Comparison of ENCODE assay signal across 9 mouse cellular contexts in the genomic region with DNA sequence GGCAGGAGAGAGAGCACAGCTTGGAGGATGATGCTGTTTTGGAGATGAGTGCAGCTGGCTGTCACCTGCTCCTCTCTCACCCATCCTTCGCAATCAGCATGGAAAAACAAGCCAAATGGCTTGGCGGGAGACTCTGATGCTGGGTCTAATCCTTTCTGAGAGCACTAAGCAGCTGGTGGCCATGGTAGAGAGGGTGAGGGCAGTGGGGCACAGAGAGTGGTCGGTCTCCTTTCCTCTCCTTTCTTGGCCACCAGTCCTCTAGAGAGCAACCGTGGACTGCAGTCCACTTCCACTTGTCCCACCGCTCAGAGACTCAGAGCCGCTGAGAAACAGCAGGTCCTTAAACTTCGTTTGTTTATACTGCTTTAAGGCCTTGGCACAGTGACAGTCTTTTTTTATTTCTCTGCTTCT. TPM values are rescaled to one million over a fixed set of nuclear protein-coding genes. Genes with fewer than 3 reads are reported as not detected.
DNase-seq lines count a peak whose midpoint lies in the region; ATAC-seq lines count a peak whose summit lies in the region.
"Had no signal": no experiment of that assay in that cellular context is flagged by ENCODE, and none has a peak within 500 bp of the region (broad histone marks: within the 10 kb centered on the region; RNA-seq: fewer than 3 reads in every experiment).

No protein-coding gene starts in this region.

- WGBS in heart, embryonic 15.5 days = 13% methylated on average over 7 of the region's 7 CpGs
- 8% methylated on average over 7 of the region's 7 CpGs for WGBS in hindbrain, embryonic 13.5 days
- WGBS in midbrain, embryonic 13.5 days = 8% methylated on average over 7 of the region's 7 CpGs

- H3K27me3 ChIP-seq in heart, embryonic 15.5 days = no peaks in the 10 kb centered on the region
- no peaks in the 10 kb centered on the region for H3K27me3 ChIP-seq in hindbrain, embryonic 13.5 days
- H3K27me3 ChIP-seq in midbrain, embryonic 13.5 days = no peaks in the 10 kb centered on the region

- no peak overlapping the region for H3K27ac ChIP-seq in heart, embryonic 15.5 days
- H3K27ac ChIP-seq in hindbrain, embryonic 13.5 days = peak overlapping the region; percentile 89
- peak overlapping the region; percentile 84 for H3K27ac ChIP-seq in midbrain, embryonic 13.5 days

- H3K4me2 ChIP-seq in heart, embryonic 15.5 days = peak overlapping the region; percentile 62
- H3K4me2 ChIP-seq in hindbrain, embryonic 13.5 days = peak overlapping the region; percentile 55
- peak overlapping the region; percentile 58 for H3K4me2 ChIP-seq in midbrain, embryonic 13.5 days (replicated peaks)

- H3K36me3 ChIP-seq in heart, embryonic 15.5 days = no peaks in the 10 kb centered on the region
- no peaks in the 10 kb centered on the region for H3K36me3 ChIP-seq in hindbrain, embryonic 13.5 days
- no peaks in the 10 kb centered on the region; the same call in 1 of the 2 replicates for H3K36me3 ChIP-seq in midbrain, embryonic 13.5 days

- no peak for DNase-seq in heart, adult 11 months
- DNase-seq in cerebellum, adult 9-11 months = peak; percentile 43
- DNase-seq in gastrocnemius, adult 18-20 months (ENCODE audit: low spot score) = no peak
- DNase-seq in gastrocnemius, postnatal 14 days = no peak
- no peak for DNase-seq in urinary bladder, adult 18-20 months (ENCODE audit: low spot score in 2 of 2)

- H3K9me3 ChIP-seq in heart, embryonic 15.5 days (replicated peaks) = no peaks in the 10 kb centered on the region
- no peaks in the 10 kb centered on the region for H3K9me3 ChIP-seq in hindbrain, embryonic 13.5 days
- no peaks in the 10 kb centered on the region for H3K9me3 ChIP-seq in midbrain, embryonic 13.5 days

- no peak for ATAC-seq in heart, embryonic 15.5 days (replicated peaks; ENCODE audit: insufficient number of reproducible peaks, insufficient read depth, low FRiP score, low read depth)
- ATAC-seq in hindbrain, embryonic 13.5 days (ENCODE audit: low FRiP score) = peak; percentile 46
- peak; percentile 66 for ATAC-seq in midbrain, embryonic 13.5 days

- no peak overlapping the region for H3K9ac ChIP-seq in heart, embryonic 15.5 days
- H3K9ac ChIP-seq in hindbrain, embryonic 13.5 days = no peak overlapping the region
- H3K9ac ChIP-seq in midbrain, embryonic 13.5 days (replicated peaks) = peak overlapping the region; percentile 45

- peaks cover 21% of the 10 kb centered on the region for H3K4me1 ChIP-seq in heart, embryonic 15.5 days (replicated peaks)
- H3K4me1 ChIP-seq in hindbrain, embryonic 13.5 days (replicated peaks) = peaks cover 76% of the 10 kb centered on the region
- H3K4me1 ChIP-seq in midbrain, embryonic 13.5 days (replicated peaks) = peaks cover 67% of the 10 kb centered on the region

- intact Hi-C loops in gastrocnemius, postnatal 14 days (cut with DNase I; ENCODE audit: low total_unique reads) = no loop called here

- H3K4me3 ChIP-seq in heart, embryonic 15.5 days = peak overlapping the region; percentile 43
- H3K4me3 ChIP-seq in hindbrain, embryonic 13.5 days = peak overlapping the region; percentile 35; the same call in 1 of the 2 replicates
- peak overlapping the region; percentile 33 for H3K4me3 ChIP-seq in midbrain, embryonic 13.5 days (replicated peaks)

RNA-seq across cellular contexts. Expression of a gene that starts 10.8 kb away (rescaled TPM):
- 2.1 and 3.5 TPM in 2 replicates for polyA plus RNA-seq in heart, embryonic 15.5 days (2015; fragmentation: Nextera tagmentation; extraction: Ambion mirVana)
- 81.6 and 84.0 TPM in 2 replicates for polyA plus RNA-seq in hindbrain, embryonic 13.5 days (2015; fragmentation: Nextera tagmentation; extraction: Ambion mirVana)
- 67.5 and 70.8 TPM in 2 replicates for polyA plus RNA-seq in midbrain, embryonic 13.5 days (2015; fragmentation: Nextera tagmentation; extraction: Ambion mirVana)
- under 1 TPM; 0.30 to 0.81 TPM for total RNA-seq in gastrocnemius, adult 18-20 months (2021)
- total RNA-seq in gastrocnemius, postnatal 14 days (2021) = 1 to 10 TPM in 1 of 2 experiments, under 1 TPM in 1; 0.94 to 1.2 TPM

RNA-seq across cellular contexts. Expression of a gene that starts 24.2 kb away (rescaled TPM):
- 55.3 and 62.0 TPM in 2 replicates for polyA plus RNA-seq in heart, embryonic 15.5 days (2015; fragmentation: Nextera tagmentation; extraction: Ambion mirVana)
- polyA plus RNA-seq in hindbrain, embryonic 13.5 days (2015; fragmentation: Nextera tagmentation; extraction: Ambion mirVana) = 99.2 and 101 TPM in 2 replicates
- polyA plus RNA-seq in midbrain, embryonic 13.5 days (2015; fragmentation: Nextera tagmentation; extraction: Ambion mirVana) = 84.8 and 86.8 TPM in 2 replicates
- 100 to 1,000 TPM in 1 of 2 experiments, 10 to 100 TPM in 1; 92.3 to 143 TPM for total RNA-seq in gastrocnemius, adult 18-20 months (2021)
- 10 to 100 TPM; 42.5 to 58.1 TPM for total RNA-seq in gastrocnemius, postnatal 14 days (2021)

RNA-seq across cellular contexts. Expression of a gene that starts 51.3 kb away (rescaled TPM):
- not detected in 2 replicates for polyA plus RNA-seq in heart, embryonic 15.5 days (2015; fragmentation: Nextera tagmentation; extraction: Ambion mirVana)
- polyA plus RNA-seq in hindbrain, embryonic 13.5 days (2015; fragmentation: Nextera tagmentation; extraction: Ambion mirVana) = not detected in 2 replicates
- not detected in 2 replicates for polyA plus RNA-seq in midbrain, embryonic 13.5 days (2015; fragmentation: Nextera tagmentation; extraction: Ambion mirVana)
- total RNA-seq in gastrocnemius, adult 18-20 months (2021) = not detected
- total RNA-seq in gastrocnemius, postnatal 14 days (2021) = not detected
- polyA plus RNA-seq: testis, adult 2 months had no signal

Comparison
In these comparisons a context has a peak if more than half of its experiments do, and no peak if none do; other contexts are left out.
1. RNA of a gene that starts 10.8 kb away (polyA plus RNA-seq): 81.6 to 84.0 TPM in hindbrain, embryonic 13.5 days and 67.5 to 70.8 TPM in midbrain, embryonic 13.5 days; 2.1 to 3.5 TPM in heart, embryonic 15.5 days; every median in the first group is over 10 times any median in the second.
2. Peak in every context shown above with its lines, with median percentiles within 50 percentile points of each other: H3K4me2 ChIP-seq and H3K4me3 ChIP-seq.